Mouse (Mus musculus) left cerebral cortex, postnatal 36 days (tissue): ENCODE results near the gene Bard1. TPM values are rescaled to one million over a fixed set of nuclear protein-coding genes. Genes with fewer than 3 reads are reported as not detected.

ENCODE experiments used
- DNase-seq, 2 experiments: peaks; one replicate each; pipeline ENCODE4 v3.0.0; 2021 to 2022; ENCODE audit warnings: low spot score in 2 of 2, mixed read lengths in 1 of 2
- intact Hi-C: fragments of 180-260 bp; cut with DNase I; formaldehyde crosslinking; loops from one replicate; pipeline ENCODE4 v1.15.1; 2025
- total RNA-seq, 2 experiments: library from RNA; stranded (reverse); gene quantifications; 2 replicates each; pipeline ENCODE4 v1.2.3; 2021

The Bard1 gene
- total RNA-seq, 2 experiments from 2014 or later = 0.39 to 0.48 TPM

DNA sequence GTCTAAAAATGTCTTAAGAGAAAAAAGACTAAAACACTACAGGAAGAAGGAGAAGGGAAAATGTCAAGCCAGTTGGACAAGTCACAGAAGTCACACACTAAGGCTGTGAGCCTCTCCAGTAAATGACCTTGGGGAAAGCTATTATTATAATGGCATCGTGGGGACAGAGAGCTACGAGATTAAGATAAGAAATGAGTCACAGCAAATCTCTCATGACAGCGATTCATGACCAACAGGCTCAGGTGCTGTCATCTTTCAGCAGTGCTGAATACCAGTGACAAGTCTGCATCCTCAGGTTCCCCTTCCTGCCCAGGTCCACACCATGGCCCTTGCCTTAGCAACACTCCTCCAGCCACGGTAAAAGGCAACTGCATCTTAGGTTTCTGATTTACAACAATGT is 46.8 kb downstream of the Bard1 start:
- DNase-seq = no peak
- intact Hi-C loops = no loop called here

DNA sequence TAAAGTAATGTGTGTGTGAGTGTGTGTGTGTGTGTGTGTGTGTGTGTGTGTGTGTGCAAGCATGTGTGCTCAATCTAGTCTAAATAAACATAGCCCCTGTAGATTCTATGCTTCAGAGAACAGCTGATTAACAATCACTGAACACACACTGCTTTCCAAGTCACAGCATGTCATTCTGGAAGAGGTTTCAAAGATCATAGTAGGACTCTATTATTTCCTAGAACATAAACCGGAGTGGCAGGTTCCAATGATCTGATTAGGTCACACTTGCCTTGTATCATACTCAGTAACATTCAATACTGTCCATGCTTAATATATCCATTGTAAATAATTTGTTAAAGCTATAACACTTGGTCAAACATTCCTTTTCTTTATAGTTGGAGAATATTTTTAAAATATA is 47.5 kb downstream of the Bard1 start:
- DNase-seq = no peak
- intact Hi-C loops = no loop called here

DNA sequence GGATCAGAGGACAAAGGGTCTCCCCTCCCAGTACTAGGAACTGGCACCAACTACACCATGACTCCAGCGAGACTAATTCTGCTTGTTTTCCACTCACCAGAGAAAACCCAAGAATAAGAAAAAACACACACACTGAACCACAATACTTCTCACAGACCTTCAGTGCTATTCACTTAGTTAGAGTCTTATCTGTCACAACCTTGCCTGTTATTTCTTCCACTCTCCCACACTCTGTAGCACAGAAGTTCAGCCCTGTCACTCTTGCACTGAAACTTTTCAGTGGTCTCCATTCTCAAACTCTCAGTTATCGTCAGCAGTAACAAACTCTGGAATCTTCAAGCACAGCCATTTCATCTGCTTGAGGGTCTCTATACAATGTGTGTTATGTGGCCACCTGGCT is 50.2 kb downstream of the Bard1 start:
- intact Hi-C loops = no loop called here
- no peak for DNase-seq

DNA sequence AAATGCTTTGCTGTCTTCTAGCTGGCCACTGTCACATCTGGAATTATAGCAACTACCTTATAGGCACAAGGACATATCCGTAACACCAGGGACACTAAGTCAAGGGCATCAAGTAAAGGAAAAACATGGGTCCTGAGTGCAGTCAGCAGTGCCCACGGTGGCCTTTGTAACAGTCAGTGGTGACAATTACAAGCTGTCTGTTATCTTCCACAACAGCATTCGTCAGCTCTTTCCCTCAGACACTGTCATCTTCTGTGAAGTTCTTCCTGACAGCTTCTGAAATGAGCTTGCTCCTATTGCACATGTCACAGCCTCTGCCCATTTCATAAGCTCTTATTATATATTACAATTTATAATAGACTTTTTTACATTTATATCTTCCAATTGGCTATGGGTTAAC is 50.7 kb downstream of the Bard1 start:
- intact Hi-C loops = no loop called here
- no peak for DNase-seq

DNA sequence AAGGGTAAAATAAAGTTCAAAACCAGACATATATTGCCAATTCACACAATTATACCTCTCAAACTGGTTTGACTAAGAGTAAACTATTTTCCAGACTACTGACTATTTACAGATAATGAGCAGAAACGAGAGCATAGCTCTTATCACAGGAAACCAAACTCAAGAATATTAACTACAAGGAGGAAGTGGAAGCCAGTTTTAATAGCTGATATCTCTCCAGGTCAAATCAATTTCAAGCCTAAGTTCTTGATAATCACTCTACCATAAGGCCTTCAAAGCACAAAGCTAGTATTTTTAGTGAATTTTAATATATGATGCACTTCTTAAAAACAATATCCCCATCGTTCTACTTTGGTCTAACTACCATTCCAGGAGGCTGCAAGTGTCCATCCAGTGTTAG is 57.8 kb downstream of the Bard1 start:
- intact Hi-C loops = no loop called here
- DNase-seq = no peak

DNA sequence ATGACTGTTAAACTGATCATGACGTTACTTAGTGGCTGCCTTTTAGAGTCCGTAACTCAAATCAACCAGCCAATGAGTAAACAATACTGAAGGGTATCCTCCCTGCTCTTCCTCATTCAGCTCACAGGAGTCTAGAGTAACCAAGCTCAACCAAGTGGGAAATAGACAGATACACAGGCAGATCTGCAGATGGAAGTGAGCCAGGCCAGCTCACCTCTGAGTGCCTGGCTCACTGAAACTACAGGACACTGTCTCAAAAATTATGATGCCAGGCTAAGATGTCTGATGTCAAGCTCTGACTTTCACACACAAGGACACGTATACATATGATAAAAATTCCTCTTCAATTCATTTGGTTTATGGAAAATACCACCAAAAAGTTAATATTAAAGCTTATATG is 59.0 kb downstream of the Bard1 start:
- intact Hi-C loops = no loop called here

DNA sequence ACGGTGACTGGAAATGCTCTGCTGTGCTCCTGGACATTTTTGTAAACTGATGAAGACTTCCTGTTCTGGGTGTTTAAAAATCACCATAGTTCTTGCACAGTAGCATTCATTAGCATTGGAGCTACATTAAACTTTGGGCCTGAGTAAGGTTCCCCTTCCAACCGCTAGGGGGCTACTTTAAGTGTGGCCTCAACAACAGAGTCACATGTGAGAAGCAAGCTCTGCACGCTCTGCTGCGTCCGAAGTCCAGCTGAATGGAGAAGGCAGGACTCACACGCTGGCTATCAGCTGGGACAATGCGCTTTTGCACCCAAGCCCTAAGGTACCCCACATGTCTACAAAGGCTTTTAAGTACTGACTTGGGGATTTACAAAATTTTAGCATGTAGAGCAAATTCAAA is 65.9 kb downstream of the Bard1 start:
- intact Hi-C loops = no loop called here

More for the DNA sequence above, 59.0 kb downstream of the Bard1 start:
- DNase-seq = no peak

DNA sequence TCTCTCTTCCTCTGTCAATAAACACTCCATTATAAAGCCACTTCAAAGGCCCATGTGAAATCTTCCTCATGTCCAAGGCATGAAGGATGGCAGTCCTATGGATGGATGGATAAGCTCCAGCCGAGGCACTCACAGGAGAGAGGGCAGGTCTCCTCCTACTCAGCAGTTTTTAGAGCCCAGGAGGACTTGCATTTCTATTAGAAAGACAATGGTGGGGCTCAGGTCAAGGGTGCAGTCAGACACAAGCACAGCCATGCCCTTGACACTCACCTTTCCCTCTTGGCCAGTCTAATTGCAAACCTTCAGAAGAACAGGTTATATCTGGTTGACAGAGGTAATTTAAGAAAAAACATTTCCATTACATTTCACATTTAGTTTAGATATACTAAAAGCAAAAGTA is 67.4 kb downstream of the Bard1 start:
- intact Hi-C loops = no loop called here
- no peak for DNase-seq

More for the DNA sequence above, 65.9 kb downstream of the Bard1 start:
- no peak for DNase-seq

DNA sequence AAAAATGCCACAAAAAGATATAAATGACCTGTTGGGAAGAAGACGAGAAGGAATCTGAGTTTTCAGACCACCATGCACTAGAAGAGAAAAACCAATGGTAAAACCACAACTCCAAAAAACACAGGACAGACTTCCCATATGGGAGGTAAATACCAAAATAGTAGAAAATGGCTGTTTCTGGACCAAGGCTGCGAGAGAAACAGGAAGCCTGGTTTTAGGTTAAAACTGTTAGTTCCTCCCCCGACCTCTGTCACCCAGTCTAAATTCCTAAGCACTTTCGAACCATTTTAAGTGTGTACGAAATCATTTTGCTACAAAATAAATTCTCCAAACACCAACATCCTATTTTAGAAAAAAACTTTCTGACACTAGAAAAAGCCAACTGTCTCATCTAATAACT is 80.2 kb downstream of the Bard1 start:
- intact Hi-C loops = no loop called here
- no peak for DNase-seq

DNA sequence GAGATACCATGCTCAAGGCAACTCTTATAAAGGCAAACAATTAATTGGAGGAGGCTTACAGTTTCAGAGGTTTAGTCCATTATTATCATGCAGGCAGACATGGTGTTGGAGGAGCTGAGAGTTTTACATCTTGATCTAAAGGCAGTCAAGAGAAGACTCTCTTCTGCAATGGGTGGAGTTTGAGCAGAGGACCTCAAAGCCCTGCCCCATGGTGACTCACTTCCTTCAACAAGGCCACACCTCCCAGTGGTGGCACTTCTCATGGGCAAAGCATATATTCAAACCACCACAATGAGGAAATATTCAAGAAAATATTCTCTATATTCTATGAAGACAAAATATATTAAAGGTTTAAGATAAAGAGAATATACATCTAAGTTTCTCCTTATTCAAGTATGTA is 88.6 kb downstream of the Bard1 start:
- intact Hi-C loops = no loop called here
- DNase-seq = no peak

DNA sequence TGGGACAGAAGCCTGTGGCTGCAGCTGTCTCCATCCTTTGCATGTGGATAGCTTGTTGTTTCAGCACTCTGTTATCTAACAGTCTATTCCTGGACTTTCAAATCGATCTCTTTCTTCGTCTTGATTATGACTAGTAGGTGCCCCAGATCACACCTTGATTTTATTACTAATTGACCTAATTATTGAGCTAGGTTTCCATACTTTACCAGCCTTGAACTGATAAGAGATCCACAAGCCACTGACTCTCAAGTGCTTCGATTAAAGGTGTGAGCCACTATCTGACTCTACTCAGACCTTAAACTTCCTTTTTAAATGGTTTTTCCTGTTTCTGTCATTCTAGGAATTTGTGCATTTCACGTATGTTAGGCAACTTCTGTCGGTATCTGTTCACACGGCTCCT is 96.9 kb downstream of the Bard1 start:
- DNase-seq = no peak

DNA sequence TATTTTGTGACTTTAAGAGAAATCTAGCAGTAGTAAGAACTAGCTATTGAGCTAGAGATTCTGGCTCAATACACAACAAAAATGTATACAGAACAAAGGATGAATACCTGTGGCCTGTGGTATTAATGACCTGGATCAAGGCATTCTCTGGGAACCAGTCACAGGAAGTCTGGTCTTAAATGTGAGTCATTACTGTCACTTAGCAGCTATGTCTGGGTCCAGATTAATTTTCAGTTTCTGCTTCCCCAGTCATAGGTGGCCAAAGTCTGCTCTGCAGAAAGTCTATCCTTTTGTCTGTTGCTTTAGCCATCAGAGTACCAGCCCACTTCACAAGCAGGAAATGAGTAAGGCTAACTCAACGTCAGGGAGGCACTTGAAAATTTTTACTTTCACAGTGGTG is 98.8 kb downstream of the Bard1 start:
- DNase-seq = no peak
- intact Hi-C loops = no loop called here

More for the DNA sequence above, 96.9 kb downstream of the Bard1 start:
- intact Hi-C loops = no loop called here

DNA sequence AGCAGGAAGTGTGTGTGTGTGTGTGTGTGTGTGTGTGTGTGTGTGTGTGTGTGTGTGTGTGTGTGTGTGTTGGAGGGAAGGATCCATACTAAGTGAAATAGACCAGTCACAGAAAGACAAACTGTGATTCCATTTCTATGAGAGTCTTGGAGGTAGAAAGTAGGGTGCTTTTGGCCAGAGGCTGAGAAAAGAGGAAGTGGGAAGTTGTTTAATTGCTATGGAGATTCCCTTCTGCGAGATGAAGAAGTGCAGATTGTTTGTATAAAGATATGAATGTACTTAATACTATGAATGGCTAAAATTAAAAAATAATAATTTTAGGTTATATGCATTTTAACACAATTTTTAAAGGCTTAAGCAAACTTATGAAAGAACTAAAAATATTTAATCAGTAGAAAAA is 99.2 kb downstream of the Bard1 start:
- no peak for DNase-seq
- intact Hi-C loops = no loop called here

DNA sequence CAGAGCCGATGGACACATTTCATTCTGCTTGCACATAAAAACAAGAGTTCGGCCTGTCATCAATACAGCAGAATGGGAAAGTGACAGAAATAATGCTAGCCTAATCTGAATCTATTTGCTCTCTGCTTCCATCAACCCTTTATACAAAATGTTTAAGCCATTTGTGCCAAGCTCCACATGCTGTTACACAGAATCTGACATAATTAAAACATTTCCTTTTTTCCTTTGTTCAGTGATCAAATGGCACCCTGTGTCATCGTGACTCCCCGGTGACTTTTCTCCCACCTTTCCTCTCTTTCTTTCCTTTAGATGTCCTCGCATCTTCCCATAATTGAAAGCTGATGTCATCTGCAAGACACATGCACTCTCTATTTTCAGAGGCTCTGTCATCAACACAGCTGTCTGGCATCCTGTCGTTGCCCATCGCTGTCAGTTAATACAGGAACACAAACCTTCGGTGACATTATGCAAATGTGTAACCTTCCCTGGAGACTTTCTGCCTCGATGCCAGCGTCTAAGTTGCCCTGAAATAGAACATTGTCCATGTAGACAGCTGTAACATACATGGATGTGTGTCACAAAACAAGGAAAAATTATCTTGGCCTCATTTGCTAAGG is 105.5 kb downstream of the Bard1 start:
- DNase-seq = no peak
- intact Hi-C loops = no loop called here

DNA sequence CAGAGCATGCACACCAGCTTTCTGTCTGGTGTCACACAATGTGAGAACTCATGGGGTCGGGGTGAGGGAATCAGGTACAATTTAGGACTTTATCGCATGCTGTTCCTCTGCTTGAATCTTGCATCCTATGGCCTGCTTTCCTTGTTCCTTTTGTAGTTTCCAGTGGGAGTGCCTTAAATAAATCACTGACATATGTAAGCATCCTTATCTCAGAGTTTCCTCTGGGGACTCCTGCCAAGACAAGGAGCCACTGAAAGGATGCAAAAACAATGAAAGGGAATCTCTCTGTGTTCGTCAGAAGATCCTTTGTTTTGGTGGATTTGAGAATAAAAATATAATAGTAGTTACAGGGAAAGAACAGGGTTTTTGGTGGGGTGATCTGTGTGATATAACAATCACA is 106.2 kb downstream of the Bard1 start:
- no peak for DNase-seq
- intact Hi-C loops = no loop called here
